Mouse (Mus musculus): ENCODE measurements around the gene Car2. TPM values are rescaled to one million over a fixed set of nuclear protein-coding genes. Genes with fewer than 3 reads are reported as not detected.

Gene Car2
- total and polyA plus RNA-seq, 3 experiments = 1,129 to 1,746 (median 1,452) TPM

- no peak for DNase-seq (ENCODE audit: low spot score)
- ATAC-seq (ENCODE audit: extremely low read depth, insufficient number of reproducible peaks, low FRiP score, poor library complexity, severe bottlenecking) = no peak
- Histone ChIP-seq H3K4me3 (ENCODE audit: low read depth, low read length) (no peak overlapping the region), H3K9me3 (replicated peaks) (no peaks in the 10 kb centered on the region), H3K4me1 (ENCODE audit: insufficient read depth, low read depth, low read length) (0 out of 2 replicates have a peak, but pooled peaks cover 5% of the 10 kb centered on the region), H3K36me3 (replicated peaks) (no peaks in the 10 kb centered on the region), H3K27me3 (ENCODE audit: insufficient read depth, low read length) (no peaks in the 10 kb centered on the region)
- TF ChIP-seq GATA2 (IDR thresholded peaks at IDR 0.05; ENCODE audit: borderline replicate concordance, low read depth, low read length) (no peak), CTCF (IDR thresholded peaks at IDR 0.05; ENCODE audit: low read depth, low read length) (no peak), POLR2AphosphoS5 (IDR thresholded peaks at IDR 0.05; ENCODE audit: insufficient replicate concordance, low read depth, low read length) (no peak), GATA1 (IDR thresholded peaks at IDR 0.05; ENCODE audit: borderline replicate concordance, low read length) (no peak), TAL1 (conservative IDR thresholded peaks at IDR 0.05; ENCODE audit: low read depth, low read length) (no peak)
These were observed 62.2 kb downstream of the Car2 start for GRCm38 (mm10) chr3:14948067-14948800.

GRCm38 (mm10) chr3:14950031-14950430, 64.0 kb downstream of the Car2 start:
- no peaks in the 10 kb centered on the region for H3K9me3 ChIP-seq (replicated peaks)
- H3K4me1 ChIP-seq (ENCODE audit: insufficient read depth, low read depth, low read length) = no peaks in the 10 kb centered on the region
- H3K4me3 ChIP-seq (ENCODE audit: low read depth, low read length) = no peak overlapping the region
- ATAC-seq (ENCODE audit: extremely low read depth, insufficient number of reproducible peaks, low FRiP score, poor library complexity, severe bottlenecking) (no peak), DNase-seq (ENCODE audit: low spot score) (no peak)
- no peaks in the 10 kb centered on the region for H3K36me3 ChIP-seq (replicated peaks)
- H3K27me3 ChIP-seq (ENCODE audit: insufficient read depth, low read length) = no peaks in the 10 kb centered on the region
- TF ChIP-seq POLR2AphosphoS5 (IDR thresholded peaks at IDR 0.05; ENCODE audit: insufficient replicate concordance, low read depth, low read length) (no peak), GATA1 (IDR thresholded peaks at IDR 0.05; ENCODE audit: borderline replicate concordance, low read length) (no peak), CTCF (IDR thresholded peaks at IDR 0.05; ENCODE audit: low read depth, low read length) (no peak), GATA2 (IDR thresholded peaks at IDR 0.05; ENCODE audit: borderline replicate concordance, low read depth, low read length) (no peak), TAL1 (conservative IDR thresholded peaks at IDR 0.05; ENCODE audit: low read depth, low read length) (no peak)

Other genes starting within 250 kb of the Car2 start
- gene Car13, start 244.5 kb upstream of the Car2 start, total RNA-seq (2014; fragmentation: Nextera tagmentation) = 9.7 and 13.3 TPM in 2 replicates
- gene Car13, start 244.5 kb upstream of the Car2 start, total RNA-seq (2017) = 16.9 and 17.2 TPM in 2 replicates
- 0.72 and 0.83 TPM in 2 replicates for gene Car13, start 244.5 kb upstream of the Car2 start, polyA plus RNA-seq (2012)
- gene Car1, start 77.9 kb upstream of the Car2 start, total RNA-seq (2014; fragmentation: Nextera tagmentation) = 1,046 and 1,233 TPM in 2 replicates
- 369 and 374 TPM in 2 replicates for gene Car1, start 77.9 kb upstream of the Car2 start, total RNA-seq (2017)
- gene Car1, start 77.9 kb upstream of the Car2 start, polyA plus RNA-seq (2012) = 66.2 and 89.4 TPM in 2 replicates
- gene Car3, start 22.8 kb upstream of the Car2 start, total RNA-seq (2014; fragmentation: Nextera tagmentation) = 18.5 TPM in 2 replicates
- gene Car3, start 22.8 kb upstream of the Car2 start, total RNA-seq (2017) = 1.1 and 1.2 TPM in 2 replicates
- 1.7 and 3.9 TPM in 2 replicates for gene Car3, start 22.8 kb upstream of the Car2 start, polyA plus RNA-seq (2012)